Mouse (Mus musculus) lung, postnatal 0 days (tissue): ENCODE measurements at regions not wholly inside any gene's neighbourhood (a gene's known extent, or its start where the extent isn't known, plus 50 kb on each side); places are given as distances from the start of the nearest gene placed in this dataset.

ENCODE experiments used
- CTCF ChIP-seq: IDR thresholded peaks from 2 replicates; pipeline ENCODE4 v1.5.1; 2016; ENCODE audit warnings: antibody characterized with exemption, mild to moderate bottlenecking
- EP300 ChIP-seq: IDR thresholded peaks from 2 replicates; pipeline ENCODE4 v1.6.1; 2016; ENCODE audit warnings: antibody characterized with exemption, mild to moderate bottlenecking, control low read depth

- TF ChIP-seq CTCF, result no peak
- TF ChIP-seq EP300, result no peak
Measured at GRCm38 (mm10) chr10:66607141-66607540, 488.8 kb upstream of the Jmjd1c start.
